Mouse (Mus musculus) megakaryocyte, adult 5-6 weeks (primary cell): Measurements from ENCODE around the gene Inka1. TPM values are rescaled to one million over a fixed set of nuclear protein-coding genes. Genes with fewer than 3 reads are reported as not detected.

ENCODE experiments used
- ATAC-seq: 2 replicates; pipeline ENCODE4 v1.8.0; 2016; ENCODE audit warnings: mild to moderate bottlenecking, inconsistent platforms; ENCODE audit not compliant: poor library complexity, severe bottlenecking
- total RNA-seq, 2 experiments: library from RNA; stranded (forward) in 1 of 2; stranded (reverse) in 1 of 2; fragments of 153-499, 151-499 nt in 1 of 2; fragments of 221-1000, 200-1000 nt in 1 of 2; gene quantifications; 2 replicates each; pipeline versions ENCODE4 v1.2.3 to v1.2.4; 2015 to 2017

The Inka1 gene
- total RNA-seq, 2 experiments from 2014 or later = 1.8 to 2.6 TPM

DNA sequence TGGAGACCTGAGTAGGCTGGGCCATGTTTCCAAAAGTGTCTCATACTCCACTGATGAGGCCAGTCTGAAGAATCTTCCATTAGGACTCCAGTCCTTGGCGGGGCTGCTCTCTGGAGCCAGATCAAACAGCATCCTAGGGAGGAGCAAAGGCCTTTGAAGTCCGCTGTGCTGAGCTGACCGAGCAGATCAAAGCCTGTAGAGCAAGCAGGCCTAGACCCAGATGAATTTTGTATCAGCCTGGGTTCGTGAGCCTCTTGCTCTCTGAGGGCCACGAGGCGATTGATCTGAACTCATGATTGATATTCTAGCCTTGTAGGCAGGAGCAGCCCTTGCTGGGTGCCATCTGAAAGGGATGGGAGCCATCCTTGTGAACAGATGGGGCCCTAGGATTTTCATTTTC is 25.8 kb downstream of the Inka1 start:
- ATAC-seq = no peak

- ATAC-seq = no peak
These were observed 28.5 kb downstream of the Inka1 start for GRCm38 (mm10) chr9:107957141-107957540.

- no peak for ATAC-seq
These were observed 29.9 kb downstream of the Inka1 start for GRCm38 (mm10) chr9:107955613-107956289.

- ATAC-seq = peak; percentile 95
These were observed 35.0 kb downstream of the Inka1 start for GRCm38 (mm10) chr9:107950460-107951355.

DNA sequence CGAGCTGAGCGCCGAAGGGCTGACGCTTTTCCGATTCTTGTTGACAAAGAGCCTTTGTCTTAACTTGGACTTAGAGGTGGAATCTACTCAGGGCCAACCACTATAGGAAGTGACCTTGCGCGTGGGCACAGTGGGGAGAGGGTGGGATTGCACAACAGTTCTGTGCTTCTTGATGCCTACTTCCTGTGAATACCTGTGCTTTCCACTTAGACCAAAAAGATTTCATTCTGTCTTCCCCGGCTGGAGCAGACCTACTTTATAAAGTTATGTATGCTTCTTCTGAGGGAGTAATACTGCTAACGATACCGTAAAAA is 35.8 kb downstream of the Inka1 start, which contains the start of gene Traip:
TSS of gene Traip (plus strand) at position 215 of the 314 bp plus-strand sequence.
- ATAC-seq = no peak

GRCm38 (mm10) chr9:107949184-107949921 is 36.3 kb downstream of the Inka1 start:
- no peak for ATAC-seq

- ATAC-seq = no peak
These were observed 38.2 kb downstream of the Inka1 start for GRCm38 (mm10) chr9:107947241-107948194.

- no peak for ATAC-seq
These were observed 48.8 kb downstream of the Inka1 start for GRCm38 (mm10) chr9:107936831-107937230.

DNA sequence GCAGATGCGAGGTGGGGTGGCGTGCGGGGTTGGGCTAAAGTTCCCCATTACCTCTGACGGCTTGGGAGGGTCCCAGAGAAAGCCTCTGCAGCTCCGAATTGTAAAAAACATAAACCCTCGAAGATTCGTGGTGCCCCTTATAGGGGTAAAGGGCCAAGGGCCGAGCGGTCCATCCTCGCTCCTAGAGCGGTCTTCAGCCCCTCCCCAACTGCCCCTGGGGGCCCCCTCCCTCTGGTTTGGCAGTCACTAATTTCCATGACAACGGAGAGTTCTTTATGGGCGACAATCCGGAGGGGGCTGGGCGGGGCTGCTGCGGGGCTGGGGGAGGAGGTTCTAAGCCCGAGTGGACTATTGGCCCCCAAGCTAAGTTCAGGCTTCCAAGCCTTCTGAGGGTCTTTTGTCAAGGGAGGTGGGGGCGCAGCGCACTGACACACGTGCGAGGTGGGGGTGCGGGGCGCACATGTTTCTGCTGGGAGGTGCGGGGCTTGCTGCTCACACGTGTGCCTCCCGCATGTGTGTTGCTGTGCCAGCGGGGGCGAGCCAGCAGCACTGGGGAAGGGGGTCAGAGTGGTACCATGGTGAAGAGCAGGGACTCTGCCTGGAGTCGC is 49.4 kb downstream of the Inka1 start:
- ATAC-seq = no peak

DNA sequence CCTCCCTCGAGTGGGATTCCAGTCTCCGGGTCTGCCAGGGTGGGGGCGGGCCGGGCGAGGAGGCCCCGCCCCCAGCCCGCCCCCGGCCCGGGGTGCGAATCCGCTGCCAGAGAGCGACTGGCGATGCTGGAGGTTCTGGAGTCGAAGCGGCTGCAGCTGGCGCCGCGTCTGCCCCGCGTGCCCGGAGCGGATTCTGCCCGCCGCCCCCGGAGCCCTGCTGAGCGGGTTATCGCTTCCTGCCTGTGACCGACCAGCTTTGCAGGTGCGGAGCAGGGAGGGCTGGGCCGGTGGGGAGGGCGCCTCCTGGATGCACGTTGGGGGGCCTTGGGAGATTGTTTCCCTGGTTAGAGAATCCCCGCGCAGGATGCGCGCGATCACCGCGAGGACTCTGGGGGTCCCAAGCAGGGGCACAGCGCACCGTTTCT is 49.9 kb downstream of the Inka1 start:
- ATAC-seq = peak; percentile 40; the same call in 1 of the 2 replicates

GRCm38 (mm10) chr9:107935374-107935773 is 50.3 kb downstream of the Inka1 start, which contains the start of gene Camkv:
TSS of gene Camkv (plus strand) at chr9:107935674.
- no peak for ATAC-seq

Other genes with a start within 250 kb of the Inka1 start
- 145 and 161 TPM in 2 replicates for gene Rbm5, start 214.9 kb downstream of the Inka1 start, total RNA-seq (2015)
- 208 and 249 TPM in 2 replicates for gene Rbm5, start 214.9 kb downstream of the Inka1 start, total RNA-seq (2017)
- 42.2 and 55.9 TPM in 2 replicates for gene Rbm6, start 112.6 kb downstream of the Inka1 start, total RNA-seq (2015)
- 117 and 119 TPM in 2 replicates for gene Rbm6, start 112.6 kb downstream of the Inka1 start, total RNA-seq (2017)
- 6.2 and 7.6 TPM in 2 replicates for gene Mon1a, start 97.7 kb downstream of the Inka1 start, total RNA-seq (2015)
- gene Mon1a, start 97.7 kb downstream of the Inka1 start, total RNA-seq (2017) = 16.6 and 17.7 TPM in 2 replicates
- 0.52 and 0.94 TPM in 2 replicates for gene Mst1r, start 79.0 kb downstream of the Inka1 start, total RNA-seq (2015)
- gene Mst1r, start 79.0 kb downstream of the Inka1 start, total RNA-seq (2017) = 2.2 and 2.3 TPM in 2 replicates
- not detected in 2 replicates for gene Actl11, start 57.4 kb downstream of the Inka1 start, total RNA-seq (2015)
- not detected in 2 replicates for gene Actl11, start 57.4 kb downstream of the Inka1 start, total RNA-seq (2017)
- not detected in 2 replicates for gene Camkv, start 50.2 kb downstream of the Inka1 start, total RNA-seq (2015)
- gene Camkv, start 50.2 kb downstream of the Inka1 start, total RNA-seq (2017) = 0.04 TPM in 1 of 2 replicates, not detected in the other
- 4.9 and 9.4 TPM in 2 replicates for gene Traip, start 35.7 kb downstream of the Inka1 start, total RNA-seq (2015)
- 12.0 and 15.8 TPM in 2 replicates for gene Traip, start 35.7 kb downstream of the Inka1 start, total RNA-seq (2017)
- 37.5 and 44.3 TPM in 2 replicates for gene Uba7, start 10.4 kb downstream of the Inka1 start, total RNA-seq (2015)
- 35.6 and 43.2 TPM in 2 replicates for gene Uba7, start 10.4 kb downstream of the Inka1 start, total RNA-seq (2017)
- gene Gm20661, start 2.8 kb downstream of the Inka1 start, total RNA-seq (2015) = 0.18 TPM in 1 of 2 replicates, not detected in the other
- not detected in 2 replicates for gene Gm20661, start 2.8 kb downstream of the Inka1 start, total RNA-seq (2017)
- gene Cdhr4, start 6.6 kb upstream of the Inka1 start, total RNA-seq (2015) = 0.33 TPM in 1 of 2 replicates, not detected in the other
- gene Cdhr4, start 6.6 kb upstream of the Inka1 start, total RNA-seq (2017) = 0.51 and 1.7 TPM in 2 replicates
- gene Gm20662, start 10.5 kb upstream of the Inka1 start, total RNA-seq (2015) = not detected in 2 replicates
- not detected in 2 replicates for gene Gm20662, start 10.5 kb upstream of the Inka1 start, total RNA-seq (2017)
- 20.1 and 24.6 TPM in 2 replicates for gene Ip6k1, start 16.6 kb upstream of the Inka1 start, total RNA-seq (2015)
- 35.2 and 109 TPM in 2 replicates for gene Ip6k1, start 16.6 kb upstream of the Inka1 start, total RNA-seq (2017)
- 6.4 and 6.9 TPM in 2 replicates for gene Gmppb, start 63.4 kb upstream of the Inka1 start, total RNA-seq (2015)
- gene Gmppb, start 63.4 kb upstream of the Inka1 start, total RNA-seq (2017) = 14.0 and 19.1 TPM in 2 replicates
- 1.2 and 1.5 TPM in 2 replicates for gene Amigo3, start 67.3 kb upstream of the Inka1 start, total RNA-seq (2015)
- gene Amigo3, start 67.3 kb upstream of the Inka1 start, total RNA-seq (2017) = 2.0 and 2.6 TPM in 2 replicates
- gene Mst1, start 94.6 kb upstream of the Inka1 start, total RNA-seq (2015) = 0.69 TPM in 1 of 2 replicates, not detected in the other
- gene Mst1, start 94.6 kb upstream of the Inka1 start, total RNA-seq (2017) = not detected in 2 replicates
- 27.8 and 30.7 TPM in 2 replicates for gene Rnf123, start 97.5 kb upstream of the Inka1 start, total RNA-seq (2015)
- gene Rnf123, start 97.5 kb upstream of the Inka1 start, total RNA-seq (2017) = 20.9 and 21.1 TPM in 2 replicates
- gene Apeh, start 108.7 kb upstream of the Inka1 start, total RNA-seq (2015) = 37.9 and 41.0 TPM in 2 replicates
- 56.9 and 61.8 TPM in 2 replicates for gene Apeh, start 108.7 kb upstream of the Inka1 start, total RNA-seq (2017)
- 0.91 and 1.5 TPM in 2 replicates for gene Bsn, start 204.5 kb upstream of the Inka1 start, total RNA-seq (2015)
- gene Bsn, start 204.5 kb upstream of the Inka1 start, total RNA-seq (2017) = 0.37 and 0.62 TPM in 2 replicates